Mouse (Mus musculus): ENCODE data around the gene Cyp4f14.
A peak's percentile ranks its signal among the peaks of the same experiment; 100 is the strongest.

- TF ChIP-seq CTCF (IDR thresholded peaks at IDR 0.05), result peak; percentile 59
- TF ChIP-seq EP300 (IDR thresholded peaks at IDR 0.05), result no peak
Observed at GRCm38 (mm10) chr17:32904414-32904813, 12.7 kb downstream of the Cyp4f14 start.
